Mouse (Mus musculus): Measurements from ENCODE around the gene Gm34653.
"Not testable (repeated sequence)": the region's sequence is repeated elsewhere in the genome, so short reads cannot be mapped to it uniquely, and the experiment has no call there.

Gene Gm34653

DNA sequence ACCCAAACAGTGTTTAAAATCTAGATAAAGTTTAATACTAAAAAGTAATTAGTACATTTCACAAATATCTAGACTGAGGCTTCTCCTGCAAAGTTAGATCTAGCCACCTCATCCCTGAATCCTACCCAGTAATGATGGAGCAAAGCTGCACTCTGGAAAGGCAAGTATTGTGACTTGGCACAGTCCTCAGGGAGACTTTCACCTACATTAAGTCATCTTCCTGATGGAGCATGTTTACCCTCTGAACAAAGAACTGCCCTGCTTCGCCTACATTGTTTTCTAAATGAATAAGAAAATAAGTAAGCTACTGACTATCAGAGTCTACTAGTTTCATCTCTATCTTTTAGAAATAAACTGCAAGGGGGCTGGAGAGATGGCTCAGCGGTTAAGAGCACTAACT, 14.3 kb upstream of the Gm34653 start:
- no peak for DNase-seq (ENCODE audit: low spot score in 2 of 2)

DNA sequence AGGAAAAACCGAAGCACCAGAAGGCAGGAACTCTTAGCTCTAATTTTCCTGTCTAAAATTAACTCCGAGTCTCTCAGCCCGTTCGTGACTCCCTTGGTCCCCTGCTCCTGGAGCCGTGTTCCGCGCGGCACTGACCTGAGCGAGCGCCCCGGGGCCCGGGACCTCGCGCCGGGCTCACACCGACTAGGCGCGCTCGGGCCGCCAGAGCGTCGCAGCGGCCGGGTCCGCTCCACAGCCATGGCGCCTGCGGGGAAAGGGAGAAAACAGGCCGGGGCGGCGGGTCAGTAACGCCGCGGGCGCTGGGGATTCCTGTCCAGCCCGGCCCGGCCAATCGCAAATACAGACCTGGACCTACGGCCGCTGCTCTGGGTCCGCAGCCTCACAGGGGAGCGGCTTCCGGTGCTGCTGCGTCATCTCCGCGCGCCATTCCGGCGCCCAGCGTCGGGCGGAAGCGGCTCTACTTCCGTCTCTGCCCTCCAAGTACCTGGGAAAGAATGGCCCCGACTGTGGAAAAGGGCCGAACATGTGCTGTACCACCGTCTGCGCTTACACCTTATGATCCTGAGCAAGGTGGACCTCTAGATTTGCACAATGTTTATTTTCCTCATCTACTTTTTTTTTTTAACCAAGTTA, 6.9 kb upstream of the Gm34653 start, which contains the start of gene Fbxw2:
Gene Fbxw2, minus strand, starts transcription at position 485 of the 633 bp plus-strand sequence.
- peak; percentile 84 to 92 for DNase-seq (ENCODE audit: low spot score in 2 of 2)

DNA sequence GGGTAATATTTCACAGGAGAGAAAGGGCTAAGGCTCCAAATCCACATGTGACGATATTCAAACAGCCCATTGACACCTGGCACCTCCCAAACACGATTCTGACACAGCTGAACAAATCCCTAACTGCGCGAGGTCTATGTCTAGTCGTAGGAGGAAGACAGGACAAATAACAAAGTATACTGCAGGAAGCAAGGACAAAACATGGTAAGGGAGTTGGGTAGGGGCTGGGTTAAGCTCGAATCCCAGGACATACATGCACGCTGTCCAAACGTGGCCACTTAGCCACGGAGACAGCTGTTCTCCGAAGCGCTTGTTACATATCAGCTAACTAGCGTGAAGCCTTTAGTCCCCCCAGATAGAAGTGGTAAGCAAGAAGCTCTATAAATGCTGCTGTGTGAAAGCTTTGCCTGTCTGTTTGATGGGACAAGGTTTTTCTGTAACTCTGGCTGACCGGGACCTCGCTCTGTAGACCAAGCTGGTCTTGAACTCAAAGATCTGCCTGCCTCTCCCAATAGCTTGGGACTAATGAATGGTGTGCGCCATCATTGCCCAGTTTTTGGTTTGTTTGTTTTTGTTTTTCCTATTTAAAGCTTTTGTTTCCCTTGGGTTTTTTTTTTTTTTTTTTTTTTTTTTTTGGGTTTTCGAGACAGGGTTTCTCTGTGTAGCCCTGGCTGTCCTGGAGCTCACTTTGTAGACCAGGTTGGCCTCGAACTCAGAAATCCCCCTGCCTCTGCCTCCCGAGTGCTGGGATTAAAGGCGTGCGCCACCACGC, 6.2 kb upstream of the Gm34653 start:
- no peak for DNase-seq (ENCODE audit: low spot score in 2 of 2)

DNA sequence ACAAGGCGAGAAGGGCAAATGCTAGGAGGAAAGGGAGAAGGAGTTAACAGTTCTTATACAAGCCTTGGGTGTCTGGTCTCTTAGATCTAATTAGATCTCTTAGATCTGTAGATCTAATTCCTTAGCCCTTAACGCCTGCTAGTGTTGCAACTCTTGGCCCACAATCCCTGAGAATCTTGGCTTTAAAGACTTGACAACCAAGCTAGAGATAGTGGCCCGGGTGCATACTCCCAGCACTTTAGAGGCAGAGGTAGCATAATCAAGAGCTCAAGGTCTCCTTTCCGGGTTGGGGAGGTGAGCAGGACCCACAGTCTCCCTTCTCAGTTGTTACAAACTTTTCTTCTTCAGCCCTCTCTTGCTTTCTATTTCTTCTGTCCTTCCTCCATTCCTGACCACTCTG, 5.2 kb upstream of the Gm34653 start:
- DNase-seq (ENCODE audit: low spot score in 2 of 2) = no peak

DNA sequence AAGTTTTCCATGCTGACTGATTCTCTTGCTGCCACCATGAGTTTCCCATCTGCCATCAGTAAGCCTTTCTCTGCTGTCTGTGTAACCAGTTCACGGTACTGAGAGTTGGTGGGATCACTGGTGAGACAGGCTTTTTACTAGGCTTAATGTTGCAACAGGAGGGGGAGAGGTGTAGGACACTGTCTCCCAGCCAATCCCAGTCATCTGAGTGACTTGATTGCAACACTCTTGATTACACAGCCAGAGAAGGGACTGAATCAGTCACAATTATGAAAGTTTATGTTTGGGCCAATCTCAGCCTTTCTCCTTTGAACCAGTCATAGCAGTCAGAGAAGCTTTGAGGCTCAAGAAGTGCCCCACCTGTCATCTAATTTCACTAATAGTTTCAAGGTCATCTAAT, 4.8 kb upstream of the Gm34653 start:
- peak in 1 of 2 experiments; percentile 28 for DNase-seq (ENCODE audit: low spot score in 2 of 2)

DNA sequence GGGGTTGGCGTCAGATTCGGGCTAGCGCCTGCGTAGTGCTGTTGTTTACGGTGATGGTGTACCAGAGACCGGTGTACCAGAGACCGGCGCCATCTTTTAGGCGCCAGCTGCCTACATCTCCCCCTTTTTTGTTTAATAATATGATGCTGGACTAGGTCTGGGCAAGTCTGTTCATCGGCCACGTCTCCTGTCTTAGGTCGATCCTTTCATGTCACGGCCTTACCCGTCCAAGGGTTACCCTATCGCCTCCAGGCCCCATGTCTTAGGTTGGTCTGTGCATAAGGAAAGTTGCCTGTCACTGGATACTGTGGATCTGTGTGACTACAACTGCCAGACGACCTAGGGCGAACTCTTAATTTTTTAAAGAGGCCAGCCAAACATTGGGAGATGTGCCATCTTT, 2.7 kb upstream of the Gm34653 start:
- DNase-seq (ENCODE audit: low spot score in 2 of 2) = not testable (repeated sequence)

DNA sequence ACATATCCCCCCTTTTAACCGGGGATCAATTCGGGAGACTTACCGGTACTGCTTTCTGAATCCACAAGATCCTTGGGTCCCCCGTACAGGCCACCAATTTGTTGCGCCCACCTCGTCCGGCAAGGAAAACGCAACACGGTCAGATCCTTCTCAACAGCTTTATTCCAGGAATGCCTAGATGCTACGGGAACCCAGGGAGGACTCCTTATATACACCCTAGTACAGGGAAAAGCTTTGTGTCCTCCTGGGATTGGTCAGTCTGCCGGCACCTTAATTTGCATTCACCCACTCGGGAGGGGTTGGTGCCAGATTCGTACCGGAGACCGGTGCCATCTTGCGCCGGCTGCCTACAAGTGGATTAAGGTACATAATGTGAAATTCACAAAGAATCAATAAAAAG, 817 bp downstream of the Gm34653 start:
- no peak for DNase-seq (ENCODE audit: low spot score in 2 of 2)

DNA sequence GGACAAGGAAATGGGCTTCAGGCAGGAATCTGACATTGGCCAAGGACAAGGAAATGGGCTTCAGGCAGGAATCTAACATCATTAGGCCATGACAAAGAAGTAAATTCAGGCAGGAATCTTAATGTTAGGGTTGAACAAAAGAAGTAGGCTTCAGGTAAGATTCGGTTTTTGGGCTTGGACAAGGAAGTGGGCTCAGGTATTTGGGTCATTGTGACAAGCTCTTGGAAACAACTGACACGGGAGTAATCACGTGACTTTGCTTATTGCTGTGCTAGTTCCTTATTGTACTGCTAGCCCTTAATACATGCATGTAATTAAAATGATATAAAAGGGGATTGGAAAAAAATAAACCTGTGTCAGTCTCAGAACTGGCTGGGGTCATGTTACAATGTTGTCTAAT, 2.9 kb downstream of the Gm34653 start:
- DNase-seq (ENCODE audit: low spot score in 2 of 2) = no peak

DNA sequence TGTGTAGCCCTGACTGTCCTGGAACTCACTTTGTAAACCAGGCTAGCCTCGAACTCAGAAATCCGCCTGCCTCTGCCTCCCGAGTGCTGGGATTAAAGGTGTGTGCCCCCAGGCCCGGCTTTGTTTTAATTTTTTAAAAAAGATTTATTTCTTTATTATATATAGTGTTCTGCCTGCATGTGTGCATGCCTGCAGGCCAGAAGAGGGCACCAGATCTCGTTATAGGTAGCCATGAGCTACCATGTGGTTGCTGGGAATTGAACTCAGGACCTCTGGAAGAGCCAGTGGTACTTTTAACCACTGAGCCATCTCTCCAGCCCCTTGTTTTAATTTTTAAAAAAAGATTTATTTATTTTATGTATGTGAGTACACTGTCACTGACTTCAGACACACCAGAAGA, 7.3 kb downstream of the Gm34653 start:
- DNase-seq (ENCODE audit: low spot score in 2 of 2) = not testable (repeated sequence)

DNA sequence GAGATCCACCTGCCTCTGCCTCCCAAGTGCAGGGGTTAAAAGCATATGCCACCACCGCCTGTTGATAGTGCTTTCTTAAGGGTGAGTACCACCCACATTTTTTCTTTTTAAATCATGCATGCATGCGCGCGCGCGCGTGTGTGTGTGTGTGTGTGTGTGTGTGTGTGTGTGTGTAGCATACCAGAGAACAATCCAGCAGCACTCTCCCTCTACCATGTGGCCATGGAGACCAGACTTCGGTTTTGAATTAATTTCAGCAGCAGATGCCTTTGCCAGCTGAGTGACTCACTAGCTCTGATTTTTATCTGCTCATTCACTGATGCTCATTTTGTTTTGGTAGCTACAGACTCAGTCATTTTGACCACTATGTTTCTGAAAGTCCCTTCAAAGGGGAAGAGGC, 8.9 kb downstream of the Gm34653 start:
- DNase-seq (ENCODE audit: low spot score in 2 of 2) = no peak

DNA sequence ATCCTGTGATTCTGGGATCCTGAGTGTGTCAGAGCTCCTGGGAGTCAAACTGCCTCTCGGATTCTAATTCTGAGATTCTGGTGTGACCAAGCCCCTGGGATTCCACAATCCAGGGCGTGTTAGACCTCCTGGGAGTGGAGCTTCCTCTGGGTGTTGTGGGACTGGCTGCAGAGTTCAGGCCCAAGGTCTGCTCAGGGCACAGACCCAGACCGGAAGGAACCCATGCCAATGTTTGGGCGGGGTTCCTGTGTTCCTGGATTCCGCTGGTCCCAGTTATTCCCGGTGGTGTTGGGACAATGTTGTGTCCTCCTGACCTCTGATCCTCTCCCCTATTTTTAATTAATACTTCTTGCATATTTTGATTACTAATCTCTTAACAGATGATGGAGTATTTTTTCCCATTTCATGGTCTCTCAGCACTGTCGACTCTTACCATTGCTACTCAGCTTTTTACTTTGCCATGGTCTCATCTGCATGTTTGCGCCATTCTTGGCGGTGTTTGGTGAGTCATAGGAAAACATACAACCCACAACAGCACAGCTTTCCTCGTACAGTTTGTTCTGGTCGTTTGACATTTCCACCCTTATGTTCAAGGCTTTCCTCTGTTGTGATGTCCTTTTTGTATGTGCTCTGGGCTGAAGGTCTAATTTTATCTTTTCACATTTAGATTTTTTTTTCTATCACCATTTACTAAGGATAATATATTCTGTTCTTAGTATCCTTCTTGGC, 10.6 kb downstream of the Gm34653 start:
- DNase-seq (ENCODE audit: low spot score in 2 of 2) = peak in 1 of 2 experiments; percentile 72

DNA sequence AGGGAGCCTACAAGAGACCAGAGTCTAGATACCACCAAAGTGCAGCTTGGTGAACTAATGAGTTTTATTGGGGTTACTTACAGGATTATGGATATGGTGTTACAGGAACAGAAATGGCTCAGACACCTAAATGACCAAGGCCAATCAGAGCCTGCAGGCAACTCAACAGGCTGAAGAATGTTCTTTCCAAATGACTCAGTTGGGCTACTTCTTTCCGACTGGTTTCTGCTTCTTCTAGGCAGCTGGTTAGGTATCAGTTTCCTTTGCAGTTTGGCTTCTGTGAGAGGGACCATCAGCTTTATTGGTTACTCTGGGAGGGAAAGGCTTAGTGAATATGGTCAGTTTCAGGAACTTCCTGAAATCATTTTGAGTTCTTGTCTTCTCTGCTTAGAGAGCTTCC, 14.9 kb downstream of the Gm34653 start:
- no peak for DNase-seq (ENCODE audit: low spot score in 2 of 2)

DNA sequence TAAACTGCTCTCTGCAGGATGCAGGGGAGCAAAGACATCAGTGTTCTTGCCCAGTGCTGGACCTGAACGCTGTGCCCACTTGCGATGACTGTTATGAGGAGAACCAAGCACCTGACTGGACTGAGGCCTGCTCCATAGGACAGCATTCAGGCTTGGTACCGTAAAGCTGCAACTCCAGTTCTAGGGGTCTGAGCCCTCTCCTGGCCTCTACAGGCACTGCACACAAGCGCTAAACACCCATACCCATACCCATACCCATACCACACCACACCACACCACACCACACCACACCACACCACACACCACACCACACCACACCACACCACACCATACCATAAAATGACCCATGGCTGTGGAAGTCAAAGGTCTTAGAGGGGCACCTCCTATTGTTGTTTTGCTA, 22.5 kb downstream of the Gm34653 start:
- no peak for DNase-seq (ENCODE audit: low spot score in 2 of 2)

DNA sequence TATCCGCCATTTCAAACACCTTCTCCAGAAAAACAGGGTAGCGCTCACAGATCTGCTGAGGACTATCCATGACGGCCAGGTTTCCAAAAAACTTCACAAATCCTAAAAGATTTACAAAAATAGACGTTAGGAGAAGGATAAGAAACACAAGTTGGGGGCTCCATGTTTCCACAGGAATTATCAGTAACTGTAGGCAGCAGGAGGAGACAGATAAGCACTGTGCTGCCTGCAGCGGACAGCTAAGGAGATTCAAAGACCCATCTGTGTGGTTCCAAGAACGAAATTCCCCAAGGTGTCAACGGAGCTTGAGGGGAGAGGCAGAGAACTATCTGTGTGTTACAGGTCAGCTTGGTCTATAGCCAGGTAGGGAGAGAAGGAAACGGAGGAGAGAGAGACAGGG, 24.9 kb downstream of the Gm34653 start:
- DNase-seq (ENCODE audit: low spot score in 2 of 2) = no peak

DNA sequence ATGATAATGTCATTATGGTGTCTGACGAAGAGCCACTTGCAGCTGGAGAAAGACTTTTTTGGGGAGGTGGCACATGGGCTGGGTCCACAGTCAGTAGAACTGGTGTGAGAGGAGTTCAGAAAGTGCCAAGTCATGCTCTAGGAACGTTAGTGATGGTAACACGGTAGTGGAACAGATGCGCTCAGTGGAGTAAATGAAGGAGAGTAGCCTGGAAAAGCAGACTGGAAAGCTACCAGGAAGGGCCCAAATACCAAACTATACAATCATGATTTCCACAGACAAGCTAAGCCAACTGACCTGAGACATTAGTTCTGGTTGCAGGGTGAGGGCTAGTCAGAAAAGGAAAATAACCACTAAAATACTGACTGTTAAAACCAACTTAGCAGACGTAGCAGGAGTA, 36.9 kb downstream of the Gm34653 start:
- DNase-seq (ENCODE audit: low spot score in 2 of 2) = no peak

DNA sequence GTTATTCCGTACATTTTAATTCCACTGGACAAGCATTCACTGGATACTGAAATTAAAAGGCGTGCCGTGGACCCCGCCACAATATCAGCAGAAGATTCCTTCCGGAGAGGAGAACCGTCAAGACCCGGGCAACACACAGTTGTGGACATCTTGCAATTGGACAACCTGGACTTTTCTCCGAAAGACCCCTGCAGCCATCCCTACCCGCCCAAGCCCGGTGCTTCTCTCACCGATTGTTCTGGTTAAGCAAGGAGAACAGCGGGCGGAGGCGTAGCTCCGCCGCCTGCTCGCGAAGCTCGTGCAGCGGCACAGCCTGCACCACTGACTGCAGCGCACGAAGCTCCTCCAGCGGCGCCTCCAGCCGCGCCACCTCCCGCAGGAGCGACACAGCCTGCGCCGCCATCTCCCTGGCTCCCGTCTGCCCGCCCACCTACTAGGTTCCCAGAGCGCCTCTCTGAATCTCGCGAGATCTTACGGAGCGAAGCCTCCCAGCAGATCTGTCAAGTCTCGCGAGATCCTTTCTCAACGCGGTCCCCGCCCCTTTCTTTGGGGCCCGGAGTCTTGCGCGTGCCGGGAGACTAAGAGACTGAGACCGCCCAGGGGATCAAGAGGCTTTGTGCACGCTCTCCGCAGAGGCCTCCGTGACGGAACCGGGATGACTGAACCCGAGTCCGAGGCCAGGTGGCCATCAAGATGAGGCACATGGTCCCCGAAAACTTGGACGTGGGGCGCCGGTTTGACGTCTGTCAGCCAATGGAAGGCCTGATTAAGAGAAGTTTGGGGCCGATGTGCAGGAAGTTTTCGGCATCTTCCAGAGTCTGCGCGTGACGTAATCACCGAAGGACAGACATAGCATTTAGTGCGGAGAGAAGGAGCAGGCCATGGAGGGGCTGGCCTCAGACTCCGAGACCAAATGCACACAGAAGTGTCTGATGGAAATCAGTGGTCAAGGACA, 38.0 kb downstream of the Gm34653 start:
- peak; percentile 88 to 93 for DNase-seq (ENCODE audit: low spot score in 2 of 2)

DNA sequence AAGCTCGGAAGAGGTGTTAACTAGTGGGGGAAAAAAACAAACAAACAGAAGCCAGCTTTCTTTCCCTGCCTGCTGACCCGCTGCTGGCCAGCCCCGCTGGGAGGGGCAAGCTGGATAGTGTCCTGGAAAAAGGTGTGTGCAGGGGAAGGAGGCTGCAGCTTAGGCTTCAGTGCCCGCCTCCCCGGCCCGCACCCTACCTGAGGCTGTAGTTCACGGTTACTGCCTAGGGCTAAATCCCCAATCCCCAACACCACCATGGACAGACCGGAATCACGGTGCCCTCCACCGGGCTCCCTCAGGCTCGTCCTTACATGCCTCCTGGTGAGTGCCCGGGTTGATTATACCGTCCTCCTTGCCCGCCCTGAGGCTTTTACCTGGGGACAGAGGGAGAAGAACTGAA, 41.5 kb downstream of the Gm34653 start, which contains the start of gene Cutal:
Gene Cutal, plus strand, starts transcription at position 126 of the 400 bp plus-strand sequence.
- peak; percentile 23 to 42 for DNase-seq (ENCODE audit: low spot score in 2 of 2)

DNA sequence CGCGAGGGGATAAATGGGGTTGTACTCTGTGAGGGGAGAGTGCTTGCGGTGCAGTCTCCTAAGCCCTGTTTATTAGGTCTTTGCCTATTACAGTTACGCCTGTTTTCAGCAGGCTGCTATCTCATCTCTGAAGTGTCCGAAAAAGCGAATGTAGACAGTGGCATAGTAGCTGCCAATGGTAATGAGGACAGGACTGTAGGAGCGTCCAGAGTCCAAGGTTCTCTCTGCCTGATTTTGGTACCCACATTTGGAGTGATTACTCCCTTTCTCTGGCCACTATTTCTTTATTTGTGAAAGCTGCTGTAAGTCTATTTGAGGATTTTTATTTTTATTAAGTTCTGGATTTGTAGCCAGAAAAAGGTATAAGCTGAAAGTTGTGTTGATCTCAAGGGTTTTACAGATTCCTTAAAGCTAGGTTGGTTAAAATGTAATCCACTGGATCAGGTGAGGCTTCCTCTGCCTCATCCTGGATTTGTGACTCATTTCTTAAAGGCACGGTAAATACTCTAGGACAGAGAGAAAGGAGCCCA, 42.1 kb downstream of the Gm34653 start, which contains the start of gene Psmd5:
Gene Psmd5, minus strand, starts transcription at position 153 of the 530 bp plus-strand sequence.
- DNase-seq (ENCODE audit: low spot score in 2 of 2) = no peak

DNA sequence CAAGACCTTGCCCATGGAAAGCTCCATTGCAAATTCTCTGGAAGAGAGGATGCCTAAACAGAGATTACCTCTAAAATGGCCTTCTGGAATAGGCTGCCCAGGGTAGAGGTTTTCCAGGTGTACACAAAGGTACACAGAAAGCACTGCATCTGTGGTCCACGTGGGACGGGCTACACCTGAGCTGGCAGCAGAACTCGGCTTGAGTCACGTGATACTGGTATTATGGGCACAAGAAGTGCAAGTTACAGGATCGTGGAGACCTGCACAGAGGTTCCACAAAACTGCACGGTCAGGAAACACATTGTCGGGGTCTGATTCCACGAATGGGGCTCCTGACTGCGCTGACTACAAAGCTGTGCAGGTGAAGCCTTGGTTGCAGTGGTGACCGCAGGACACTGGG, 47.2 kb downstream of the Gm34653 start:
- no peak for DNase-seq (ENCODE audit: low spot score in 2 of 2)

DNA sequence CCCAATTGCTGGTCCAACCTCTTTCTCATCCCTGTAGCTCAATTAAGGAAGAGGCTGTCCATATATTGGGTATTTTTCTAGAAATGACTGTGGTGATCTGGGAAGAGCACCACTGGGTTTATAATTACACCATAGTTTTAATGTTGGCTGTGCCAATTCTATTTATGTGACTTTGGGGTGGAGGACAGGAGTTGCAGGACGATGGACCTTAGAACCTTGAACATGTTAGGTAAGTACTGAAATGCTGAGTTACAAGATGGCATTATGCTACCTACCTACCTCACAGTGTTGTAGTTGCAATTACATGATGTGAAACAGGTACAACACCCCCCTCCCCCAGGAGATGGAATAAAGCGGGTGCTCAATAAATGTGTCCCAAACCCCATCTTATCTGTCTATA, 50.0 kb downstream of the Gm34653 start:
- DNase-seq (ENCODE audit: low spot score in 2 of 2) = no peak

DNA sequence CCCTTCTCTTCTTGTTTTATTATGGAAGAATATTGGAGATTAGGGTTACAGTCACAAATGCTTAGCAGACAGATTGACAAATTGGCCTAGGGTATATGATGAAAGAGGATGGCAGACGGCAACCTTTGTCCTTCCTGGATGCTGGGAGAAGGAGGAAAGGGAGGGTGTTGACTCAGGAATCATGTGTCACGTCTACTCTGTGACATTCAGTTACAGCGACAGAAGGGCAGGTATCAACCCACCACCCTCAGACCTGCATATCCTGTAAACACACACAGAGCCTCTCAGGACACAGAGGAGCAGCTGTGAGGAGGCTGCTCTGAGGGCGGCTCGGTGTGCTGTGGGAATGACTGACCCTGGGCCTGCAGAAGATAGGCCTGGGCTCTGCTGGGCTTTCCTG, 50.4 kb downstream of the Gm34653 start:
- DNase-seq (ENCODE audit: low spot score in 2 of 2) = no peak

Measured in urinary bladder, postnatal 36 days (tissue).